Mouse (Mus musculus) lung, postnatal 0 days (tissue): ENCODE data around the gene Ddn.

ENCODE experiments used
- CTCF ChIP-seq: IDR thresholded peaks from 2 replicates; pipeline ENCODE4 v1.5.1; 2016; ENCODE audit warnings: antibody characterized with exemption, mild to moderate bottlenecking
- EP300 ChIP-seq: IDR thresholded peaks from 2 replicates; pipeline ENCODE4 v1.6.1; 2016; ENCODE audit warnings: antibody characterized with exemption, mild to moderate bottlenecking, control low read depth

DNA sequence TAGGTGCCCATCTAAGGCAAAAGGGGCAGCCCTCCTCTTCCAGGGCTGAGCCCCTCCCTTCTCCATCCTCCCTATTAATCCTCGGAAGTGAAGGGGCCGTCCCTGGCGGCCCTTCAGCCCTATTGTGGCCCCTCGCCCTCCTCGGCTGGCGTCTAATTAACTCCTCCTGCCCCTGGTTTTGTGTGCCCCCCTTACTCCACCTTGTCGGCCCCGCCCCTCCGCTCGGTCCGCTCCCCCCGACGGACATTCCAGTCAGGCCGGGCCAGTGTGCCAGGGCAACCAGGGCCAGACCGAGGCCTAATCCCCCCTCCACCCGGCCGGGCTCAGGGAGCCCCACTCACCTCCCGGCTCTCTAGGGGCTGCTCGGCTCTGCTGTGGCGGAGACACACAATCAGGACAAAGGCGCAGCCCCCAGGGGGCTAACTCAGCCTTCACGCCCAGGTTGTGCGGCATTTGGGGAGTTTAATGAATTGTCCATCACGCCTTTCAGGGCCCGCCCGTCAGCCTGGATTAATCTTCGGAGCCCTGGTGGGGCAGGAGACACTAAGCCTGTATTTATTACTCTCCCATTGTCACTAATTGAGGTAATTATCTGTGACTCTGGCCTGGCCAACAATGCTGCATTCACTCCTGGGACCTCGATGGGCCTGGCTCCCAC is 11.3 kb downstream of the Ddn start:
- TF ChIP-seq CTCF (no peak), EP300 (no peak)
